Mouse (Mus musculus) gastrocnemius, postnatal 36 days (tissue): Measurements from ENCODE around the gene Lrrc15. TPM values are rescaled to one million over a fixed set of nuclear protein-coding genes. Genes with fewer than 3 reads are reported as not detected.

Experiments
- DNase-seq, 2 experiments: peaks; one replicate each; pipeline ENCODE4 v3.0.0; 2022
- intact Hi-C: fragments of 180-260 bp; cut with DNase I; formaldehyde crosslinking; loops from one replicate; pipeline ENCODE4 v1.15.1; 2025
- long read RNA-seq, 2 experiments: library from polyadenylated mRNA; stranded (forward); transcript quantifications; one replicate each; pipeline ENCODE4 v2.0.0; 2021
- total RNA-seq, 2 experiments: library from RNA; stranded (reverse); gene quantifications; 2 replicates each; pipeline ENCODE4 v1.2.3; 2021

Lrrc15 gene
- under 1 TPM; 0.10 to 0.17 TPM for total RNA-seq
- long read RNA-seq, experiment 1: 0 reads
- long read RNA-seq, experiment 2, partial matches to known transcripts: 0 of 1 reads
- long read RNA-seq, experiment 2, other reads (novel, unspliced or antisense): 1 of 1 reads

DNA sequence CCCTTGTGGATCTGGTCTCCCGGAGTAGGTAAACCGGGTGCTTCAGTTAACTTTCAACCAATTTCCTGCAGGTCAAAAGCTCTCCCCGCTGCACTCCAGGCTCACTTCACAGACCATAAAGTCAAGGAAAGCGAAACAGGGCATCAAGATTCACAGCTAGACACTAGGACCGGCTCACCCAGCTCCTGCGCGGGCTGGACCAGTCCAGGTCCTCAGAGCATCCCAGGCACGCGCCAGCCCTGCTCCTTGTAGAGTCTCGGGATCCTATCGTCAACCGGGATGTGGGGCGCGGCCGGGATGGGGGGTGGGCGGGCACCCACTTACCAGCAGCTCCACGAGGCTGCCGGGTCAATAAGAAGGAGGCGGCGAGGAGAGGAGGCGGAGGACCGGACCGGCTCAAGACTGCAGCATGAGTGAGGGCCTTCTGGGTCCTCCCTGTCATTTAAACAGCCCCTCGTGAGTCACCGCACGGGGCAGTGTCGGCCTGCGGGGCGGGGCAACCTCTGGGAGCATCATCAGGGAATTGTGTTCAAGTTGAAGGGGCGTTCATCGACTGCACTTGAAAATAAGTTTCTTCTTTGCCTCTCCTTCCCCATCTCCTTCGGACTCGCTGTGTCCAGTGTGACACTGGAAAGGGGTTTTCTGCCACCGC lies at the start of gene Lrrc15:
Gene Lrrc15 (minus strand): TSS at position 413 of the 652 bp plus-strand sequence.
- intact Hi-C loops: no loop called here
- no peak for DNase-seq

DNA sequence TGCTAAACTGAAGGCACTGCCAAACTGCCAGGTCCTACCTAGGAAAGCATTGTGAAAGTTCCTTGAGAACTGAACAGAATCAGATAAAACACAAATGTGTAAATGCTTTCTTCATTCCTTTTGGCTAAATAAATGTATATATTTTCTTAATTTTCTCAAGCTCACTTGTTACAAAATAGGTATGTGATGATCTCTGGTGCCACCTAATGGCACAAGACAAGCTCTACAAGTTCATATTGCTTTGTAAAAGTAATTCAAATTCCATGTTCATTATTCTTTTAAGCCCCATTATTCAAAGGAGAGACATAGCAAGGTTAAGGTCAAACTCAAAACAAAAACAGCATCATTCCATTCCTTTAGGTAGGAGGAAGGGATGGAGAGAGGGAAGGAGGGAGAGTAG lies 31.2 kb upstream of the Lrrc15 start:
- DNase-seq: no peak
- intact Hi-C loops: loop anchor here (2.0 kb wide), 1 partner anchor 61 kb away; no protein-coding TSS in a partner anchor

DNA sequence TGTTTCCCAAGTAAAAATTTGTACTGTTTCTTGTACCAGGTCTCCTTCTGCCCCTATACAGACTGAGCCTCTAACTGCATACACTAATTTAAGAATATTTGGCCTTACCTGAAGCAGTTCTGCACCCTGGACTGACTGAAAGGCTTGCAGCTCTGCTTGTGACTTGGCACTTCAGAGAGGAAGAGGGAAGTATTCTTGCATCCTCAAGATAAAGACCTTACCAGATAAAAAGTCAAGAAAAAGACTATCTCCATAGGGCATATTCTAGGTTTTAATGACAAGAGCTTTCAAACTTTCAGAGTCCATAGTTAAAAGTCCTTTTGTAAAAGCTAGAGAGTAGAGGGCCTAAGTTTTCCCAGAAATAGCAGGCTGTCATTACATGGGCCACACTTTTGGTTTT lies 27.6 kb upstream of the Lrrc15 start, which contains the start of gene Gp5:
Gene Gp5 (minus strand): TSS at position 133 of the 400 bp plus-strand sequence.
- intact Hi-C loops: no loop called here
- no peak for DNase-seq

DNA sequence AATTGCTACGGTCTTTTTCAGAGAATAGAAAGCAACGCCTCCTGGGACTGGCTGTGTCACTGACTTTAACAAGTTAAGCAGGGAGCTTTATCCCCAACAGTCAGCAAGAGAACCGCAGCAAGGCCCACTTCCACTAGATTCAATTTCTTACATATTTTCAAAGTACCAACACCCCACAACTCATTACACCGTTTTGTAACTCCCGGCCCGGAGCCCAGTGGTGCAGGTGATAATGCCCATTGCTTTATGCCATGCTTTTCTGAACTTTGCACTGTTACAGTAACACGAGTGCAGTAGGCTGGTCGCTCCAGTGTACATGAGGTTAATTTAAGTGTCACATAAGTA lies 27.1 kb upstream of the Lrrc15 start:
- intact Hi-C loops: no loop called here
- no peak for DNase-seq

DNA sequence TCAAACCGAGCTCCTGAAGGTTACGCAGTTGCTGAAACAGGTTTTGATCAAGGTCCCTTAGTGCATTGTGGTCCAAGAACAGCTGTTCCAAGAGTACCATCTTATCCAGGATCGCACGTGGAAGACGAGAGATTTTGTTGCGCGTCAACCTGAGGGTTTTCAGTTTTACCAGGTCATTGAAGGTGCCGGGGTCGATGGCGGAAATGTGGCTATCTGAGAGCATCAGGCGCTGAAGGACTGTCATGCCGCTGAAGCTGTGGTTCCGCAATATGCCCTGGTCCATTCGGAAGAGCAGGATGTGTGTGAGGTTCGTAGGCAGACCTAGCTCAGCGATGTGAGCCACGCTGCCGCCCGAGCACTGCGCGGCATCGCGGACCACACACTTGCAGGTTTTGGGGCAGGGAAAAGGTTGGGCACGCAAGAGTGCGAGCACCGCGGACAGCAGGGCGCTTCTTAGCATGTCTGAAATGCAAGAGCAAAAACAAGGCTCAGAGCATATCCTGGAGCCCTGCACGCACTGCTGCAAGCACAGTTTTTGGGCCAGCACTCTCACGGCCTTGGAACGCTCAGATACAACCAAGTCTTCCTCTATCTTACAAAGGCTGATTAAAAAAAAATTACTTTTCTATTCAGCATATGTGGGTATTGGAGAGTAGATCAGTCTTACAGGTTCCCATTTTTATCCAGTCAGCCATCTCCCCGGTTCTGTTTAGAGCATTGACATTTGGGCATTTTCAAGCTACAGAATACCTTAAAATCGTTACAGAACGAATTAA lies 26.5 kb upstream of the Lrrc15 start:
- intact Hi-C loops: no loop called here
- DNase-seq: no peak

DNA sequence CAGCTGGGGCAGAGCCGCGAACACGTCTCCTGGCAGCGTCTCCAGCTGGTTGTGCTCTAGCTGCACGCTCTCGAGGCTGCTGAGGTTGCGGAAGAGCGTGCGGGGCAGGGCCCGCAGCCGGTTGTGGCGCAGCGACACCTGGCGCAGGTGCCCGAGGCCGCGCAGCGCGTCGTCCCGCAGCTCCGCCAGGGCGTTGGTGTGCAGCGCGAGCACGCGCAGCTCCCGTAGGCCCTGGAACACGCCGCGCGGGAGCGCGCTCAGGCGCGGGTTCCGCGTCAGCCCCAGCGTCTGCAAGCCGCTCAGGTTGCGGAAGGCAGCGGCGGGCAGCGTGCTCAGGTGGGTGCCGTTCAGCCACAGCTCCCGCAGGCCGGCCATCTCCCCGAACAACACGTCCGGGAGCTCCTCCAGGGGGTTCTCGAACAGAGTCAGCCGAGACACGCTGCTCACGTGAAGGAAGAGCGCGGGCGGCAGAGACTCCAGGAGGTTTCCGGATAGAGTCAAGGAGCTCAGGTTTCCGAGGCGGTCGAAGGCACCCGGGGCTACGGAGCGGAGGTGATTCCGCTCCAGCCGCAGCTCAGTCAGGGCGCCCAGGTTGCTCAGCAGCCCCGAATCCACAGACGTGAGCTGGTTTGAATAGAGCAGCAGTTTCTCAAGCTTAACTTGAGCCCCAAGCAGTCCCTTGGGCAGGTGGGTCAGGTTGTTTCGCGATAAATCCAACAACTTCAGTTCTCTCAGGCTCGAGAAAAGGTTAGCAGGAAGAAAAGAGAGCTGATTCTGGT lies 25.7 kb upstream of the Lrrc15 start:
- DNase-seq: no peak

DNA sequence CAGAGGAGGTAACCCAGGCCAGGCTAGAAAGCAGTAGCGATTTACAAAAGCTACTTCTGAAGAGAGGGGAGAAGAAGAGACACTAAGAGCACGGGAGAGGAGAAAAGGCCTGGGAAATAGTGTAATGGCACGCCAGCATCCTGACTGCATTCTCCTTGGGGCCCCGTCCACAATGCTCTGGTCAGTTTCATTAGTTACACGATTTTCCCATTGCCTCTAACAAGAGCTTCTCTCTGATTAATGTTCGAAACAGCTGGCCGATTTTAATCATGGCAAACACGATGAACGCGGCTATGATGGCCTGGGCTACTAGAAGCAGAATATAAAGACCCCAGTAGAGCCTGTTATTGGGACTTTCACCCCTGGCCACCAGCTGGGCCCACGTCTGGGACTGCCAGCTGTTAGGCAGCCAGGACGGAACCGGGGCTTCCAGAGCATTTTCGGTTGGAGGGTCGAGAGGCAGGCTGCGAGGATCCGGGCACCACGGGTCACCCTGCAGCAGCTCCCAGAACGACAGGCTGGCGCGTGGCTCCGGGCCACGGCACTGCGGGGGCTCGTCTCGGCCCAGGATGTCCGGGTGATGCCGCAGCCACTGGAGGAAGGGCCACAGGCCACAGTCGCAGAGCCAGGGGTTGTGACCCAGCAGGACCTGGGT lies 25.0 kb upstream of the Lrrc15 start:
- DNase-seq: no peak
- intact Hi-C loops: no loop called here

More for the DNA sequence above, 25.7 kb upstream of the Lrrc15 start:
- intact Hi-C loops: no loop called here

DNA sequence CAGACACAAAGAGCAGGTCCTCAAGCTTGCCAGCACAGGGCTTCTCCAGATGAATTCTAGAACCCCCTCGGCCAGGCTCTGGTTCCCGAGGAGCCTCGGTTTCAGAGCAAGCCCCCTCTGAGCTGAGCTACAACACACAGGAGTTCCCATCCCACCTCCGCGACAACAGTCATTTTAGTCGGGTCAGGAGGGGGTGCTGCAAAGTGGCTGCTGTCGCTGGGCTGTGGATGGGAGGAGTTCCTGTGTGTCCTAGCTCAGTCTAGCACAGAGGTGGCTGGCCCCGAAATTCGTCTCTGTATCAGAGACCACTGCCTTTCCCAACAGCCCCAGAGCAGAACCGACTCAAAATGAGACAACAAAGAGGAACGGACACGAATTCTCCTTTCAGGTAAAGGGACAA lies 24.2 kb upstream of the Lrrc15 start:
- no peak for DNase-seq
- intact Hi-C loops: no loop called here

DNA sequence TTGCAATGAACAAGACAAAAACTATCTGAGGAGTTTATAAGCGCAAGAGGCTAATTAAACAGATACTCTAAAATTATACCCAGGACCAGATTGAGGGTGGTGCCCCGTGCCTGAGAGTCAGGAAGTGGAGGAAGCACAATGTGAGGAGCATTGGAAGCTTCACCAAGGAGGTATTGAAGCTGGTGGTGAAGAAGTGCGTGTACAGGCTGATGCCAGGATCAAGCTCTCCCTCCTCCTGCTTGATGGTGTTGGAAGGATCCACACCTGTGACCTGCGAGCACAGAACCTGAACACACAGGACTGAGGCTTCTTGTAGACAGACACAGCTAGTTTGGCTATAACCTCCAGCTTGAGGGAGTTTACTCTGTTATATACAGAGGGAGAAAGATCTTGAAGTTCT lies 23.0 kb upstream of the Lrrc15 start:
- intact Hi-C loops: no loop called here
- DNase-seq: no peak

DNA sequence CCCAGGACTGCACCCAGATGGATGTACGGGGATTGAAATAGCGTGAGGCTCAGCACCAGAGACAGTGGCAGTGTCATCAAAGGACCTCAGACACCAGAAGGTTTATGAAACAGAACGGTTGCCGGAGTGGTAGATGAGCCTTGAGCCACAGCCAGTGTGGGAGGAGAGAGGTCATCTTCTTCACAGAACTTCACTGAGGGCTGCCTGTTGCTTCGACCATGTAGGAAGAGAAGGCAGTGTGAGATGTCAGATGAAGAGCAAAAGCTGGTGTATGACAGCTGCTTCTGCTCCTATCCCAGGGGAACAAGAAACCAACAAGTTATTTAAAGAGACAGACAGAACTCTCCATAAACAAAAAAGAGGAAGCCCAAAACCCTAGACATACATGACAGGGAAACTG lies 21.2 kb upstream of the Lrrc15 start:
- intact Hi-C loops: no loop called here
- DNase-seq: no peak

DNA sequence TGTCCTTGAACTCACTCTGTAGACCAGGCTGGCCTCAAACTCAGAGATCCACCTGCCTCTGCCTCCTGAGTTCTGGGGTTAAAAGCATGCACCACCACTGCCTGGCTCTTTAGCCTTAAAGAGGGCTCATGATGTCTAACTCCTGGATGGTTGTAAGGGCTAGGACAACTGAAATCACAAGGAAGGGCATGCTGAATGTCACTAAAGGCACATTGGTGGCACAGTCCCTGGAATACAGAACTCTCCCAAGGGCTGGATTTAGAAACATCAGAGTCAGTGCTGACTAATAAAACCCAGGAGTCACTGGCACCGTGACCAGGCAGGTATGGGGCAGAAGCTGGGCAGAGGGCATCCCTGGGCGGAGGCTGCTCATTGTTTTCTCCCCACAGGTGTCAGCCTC lies 20.4 kb upstream of the Lrrc15 start:
- DNase-seq: no peak
- intact Hi-C loops: no loop called here

DNA sequence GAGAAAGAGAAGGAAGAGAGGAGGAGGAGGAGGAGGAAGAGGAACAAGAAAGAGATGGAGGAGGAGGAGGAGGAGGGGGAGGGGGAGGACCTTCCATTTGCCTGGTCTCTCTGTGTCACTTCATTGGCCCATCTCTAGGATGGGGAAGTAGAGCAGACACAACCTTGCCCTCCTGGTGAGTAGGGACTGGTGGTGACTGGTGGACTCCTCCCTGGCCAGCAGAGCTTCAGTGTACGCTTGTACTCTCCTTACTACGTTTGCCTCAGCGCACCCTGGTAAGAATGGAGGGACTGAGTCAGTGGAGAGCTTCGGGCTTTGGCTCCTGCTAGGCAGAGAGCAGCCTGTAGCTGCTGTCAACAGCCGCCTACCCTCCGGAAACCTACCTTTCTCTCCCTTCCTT lies 19.6 kb upstream of the Lrrc15 start:
- intact Hi-C loops: no loop called here
- no peak for DNase-seq

DNA sequence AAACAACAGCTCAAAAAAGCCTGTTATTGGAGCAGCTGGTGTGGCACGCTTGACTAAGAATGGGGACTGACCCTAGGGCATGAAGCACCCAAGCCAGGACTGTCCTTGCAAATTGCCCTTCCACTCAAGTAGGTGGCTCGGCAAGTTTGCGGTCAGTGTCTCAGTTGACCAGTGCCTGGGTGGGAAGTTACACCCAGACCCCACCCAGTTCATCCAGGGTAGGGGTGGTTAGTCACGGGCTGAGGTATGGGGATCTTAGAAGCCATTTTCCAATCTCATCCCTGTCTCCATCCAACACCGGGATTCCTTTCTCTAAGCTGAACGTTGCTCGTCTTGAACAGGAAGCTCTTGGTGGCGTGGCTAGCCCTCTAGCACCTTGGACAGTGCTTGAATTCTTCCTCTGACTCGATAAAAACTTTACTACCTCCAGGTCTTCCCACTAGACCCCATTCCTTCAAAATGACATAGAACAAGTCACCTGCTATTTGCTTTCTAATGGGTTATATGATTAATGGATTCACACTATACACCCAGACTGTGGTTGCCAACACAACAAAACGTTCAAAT lies 16.7 kb upstream of the Lrrc15 start:
- DNase-seq: no peak
- intact Hi-C loops: no loop called here

DNA sequence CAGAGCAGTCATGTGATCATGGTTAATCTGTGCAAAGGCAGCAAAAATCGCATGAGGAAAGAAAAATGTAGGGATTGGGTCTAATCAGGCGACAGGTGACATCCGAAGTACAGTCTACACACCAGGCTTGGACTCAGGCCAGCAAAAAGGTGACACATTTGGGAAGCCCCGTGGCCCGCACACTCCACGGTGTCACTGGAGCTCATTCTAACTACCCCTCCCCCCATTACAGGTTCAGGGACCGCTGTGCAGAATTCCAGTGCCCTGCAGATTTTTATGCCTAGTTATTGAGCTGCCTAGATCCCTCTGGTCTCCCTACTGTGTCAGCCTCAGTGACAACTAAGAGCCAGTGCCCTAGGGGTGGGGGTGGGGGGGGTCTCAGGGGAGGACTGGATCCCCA lies 14.4 kb upstream of the Lrrc15 start:
- intact Hi-C loops: no loop called here

DNA sequence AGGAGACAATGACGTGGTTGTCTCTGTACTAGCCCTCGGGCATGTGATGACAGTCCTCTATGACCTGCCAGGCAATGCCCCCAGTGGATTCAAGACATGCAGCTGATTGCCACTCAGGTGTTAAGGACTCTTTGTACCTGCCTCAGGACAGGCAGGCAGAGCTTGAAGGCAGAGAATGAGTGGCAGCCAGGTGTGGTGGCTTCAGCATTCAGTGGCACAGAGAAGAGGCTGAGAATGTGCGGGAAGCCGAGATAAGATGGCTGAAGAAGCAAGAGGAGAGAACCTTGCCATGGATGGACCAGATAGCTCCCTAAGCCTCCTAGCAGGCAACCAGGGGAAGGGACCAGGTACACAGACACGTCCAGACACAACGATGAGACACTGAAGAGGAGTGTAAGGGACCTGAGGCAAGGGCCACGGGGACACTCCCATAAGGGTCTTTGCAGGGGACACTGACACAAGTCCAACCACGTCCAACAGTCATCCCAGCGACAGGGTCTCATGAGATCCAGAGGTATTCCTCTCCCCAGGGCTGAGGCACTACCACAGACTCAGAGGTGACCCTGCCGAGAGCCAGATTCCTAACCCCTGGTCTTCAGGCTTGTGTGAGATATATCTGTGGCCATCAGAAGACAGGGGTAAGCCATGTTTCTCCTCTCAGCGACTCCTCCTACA lies 13.7 kb upstream of the Lrrc15 start:
- intact Hi-C loops: no loop called here
- no peak for DNase-seq

More for the DNA sequence above, 14.4 kb upstream of the Lrrc15 start:
- no peak for DNase-seq

DNA sequence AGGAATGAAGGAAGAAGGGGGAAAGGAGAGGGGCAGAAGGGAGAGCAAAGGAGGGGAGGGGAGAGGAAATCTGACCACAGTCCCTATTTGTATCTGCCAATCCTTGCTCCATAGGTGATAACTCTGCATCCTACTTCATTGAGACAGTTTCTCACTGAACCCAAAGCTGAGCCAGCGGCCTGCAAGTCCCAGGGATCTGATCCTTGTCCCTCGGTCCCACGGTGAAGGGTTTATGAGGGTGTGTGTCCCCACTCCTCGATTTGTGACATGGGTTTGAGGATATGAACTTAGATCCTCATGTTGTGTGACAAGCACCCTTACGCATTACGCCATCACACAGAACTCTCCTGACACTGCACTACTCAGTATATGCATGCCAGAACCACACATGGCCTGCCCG lies 12.1 kb upstream of the Lrrc15 start:
- DNase-seq: no peak
- intact Hi-C loops: no loop called here

DNA sequence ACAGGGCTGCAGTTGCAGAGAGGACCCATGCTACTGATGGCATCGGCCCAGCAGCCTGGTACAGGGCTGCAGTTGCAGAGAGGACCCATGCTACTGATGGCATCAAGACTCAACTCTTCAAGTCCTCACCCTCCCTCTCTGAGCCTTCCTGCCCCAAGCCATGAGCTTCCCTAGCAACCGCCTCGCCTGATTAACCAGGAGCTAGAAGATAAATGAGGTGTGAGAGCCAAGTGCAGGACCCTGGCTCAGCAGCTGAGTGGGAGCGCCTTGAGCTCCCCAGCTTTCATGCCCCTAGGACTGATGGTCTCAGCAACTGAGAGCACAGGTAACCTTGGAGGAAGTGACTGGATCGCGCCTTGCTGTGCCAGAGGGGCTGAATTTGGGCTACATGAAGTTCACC lies 7.4 kb upstream of the Lrrc15 start:
- DNase-seq: no peak
- intact Hi-C loops: no loop called here

DNA sequence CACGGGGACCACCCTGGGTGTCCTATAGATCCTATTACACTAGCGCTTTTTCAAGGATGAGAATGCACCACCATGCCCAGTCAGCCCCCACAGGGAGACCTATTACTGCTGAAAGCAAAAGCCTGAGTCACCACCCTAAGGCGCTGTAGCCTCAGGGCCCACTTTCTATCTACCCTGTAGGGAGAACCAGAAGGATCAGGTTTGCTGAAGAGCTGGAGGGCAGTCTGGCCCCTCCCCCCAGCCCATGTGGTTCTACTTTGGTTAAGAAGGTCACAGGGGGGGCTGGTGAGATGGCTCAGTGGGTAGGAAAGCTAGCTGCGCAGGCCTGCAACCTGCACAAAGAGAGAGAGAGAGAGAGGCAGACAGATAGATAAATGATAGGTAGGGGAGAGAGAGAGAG lies 2.6 kb upstream of the Lrrc15 start:
- no peak for DNase-seq
- intact Hi-C loops: no loop called here

DNA sequence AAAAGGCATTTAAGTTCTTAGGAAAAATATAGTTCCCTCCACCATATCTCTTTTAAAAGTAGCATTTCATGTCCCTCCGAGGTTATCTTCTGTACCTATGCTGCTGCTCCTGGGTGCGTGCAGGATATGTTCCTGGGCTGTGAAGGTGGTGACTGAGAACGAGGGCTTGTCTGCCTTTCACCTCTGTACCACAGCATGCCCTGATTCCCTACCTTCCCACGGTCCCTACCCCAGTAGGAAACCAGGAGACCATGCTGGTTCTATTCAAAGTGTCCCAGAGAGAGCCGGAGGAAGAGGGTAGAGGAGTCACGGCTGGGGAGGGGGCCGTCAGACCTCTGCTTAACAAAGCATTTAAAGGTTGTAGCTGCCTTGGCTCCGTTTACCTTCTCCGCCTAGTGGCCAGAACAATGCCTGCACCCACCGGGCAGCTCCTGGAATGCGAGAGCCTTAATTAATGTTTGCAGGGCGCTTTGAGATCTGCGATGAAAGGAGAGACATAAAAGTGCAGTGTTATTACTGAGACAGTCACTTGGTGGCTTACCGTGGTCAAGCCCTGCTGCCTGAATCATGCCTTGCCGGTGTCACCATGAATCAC lies 784 bp upstream of the Lrrc15 start:
- DNase-seq: no peak

More for the DNA sequence above, 784 bp upstream of the Lrrc15 start:
- intact Hi-C loops: no loop called here
